Mouse (Mus musculus): ENCODE measurements around the gene Fgfr2.

The Fgfr2 gene

GRCm38 (mm10) chr7:130787537-130787936 is 2335.6 kb downstream of the Fgfr2 start:
- DNase-seq (ENCODE audit: low read depth in 1 of 2, low spot score in 2 of 2), result no peak

DNA sequence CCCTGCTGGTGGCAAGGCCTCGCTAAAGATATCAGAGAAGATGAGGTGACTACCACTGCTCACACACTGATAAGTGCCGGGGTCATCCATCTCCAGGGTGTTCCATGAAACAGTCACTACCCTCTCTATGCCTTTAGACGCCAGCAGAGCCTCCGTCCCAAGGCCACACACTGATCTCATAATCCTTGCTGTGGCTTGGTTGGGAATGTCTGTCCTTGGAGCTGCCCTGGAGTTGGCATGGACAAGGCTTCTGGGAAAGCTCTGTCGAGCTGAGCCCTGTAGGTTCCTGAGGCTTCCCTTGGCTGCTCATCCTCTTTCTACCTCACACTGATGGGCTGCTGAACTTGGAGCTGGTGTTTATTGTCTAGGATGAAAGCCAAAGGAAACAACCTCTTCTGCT is 2336.4 kb downstream of the Fgfr2 start:
- DNase-seq (ENCODE audit: low read depth in 1 of 2, low spot score in 2 of 2), result no peak

GRCm38 (mm10) chr7:130785923-130786575 is 2337.1 kb downstream of the Fgfr2 start:
- no peak for DNase-seq (ENCODE audit: low read depth in 1 of 2, low spot score in 2 of 2)

GRCm38 (mm10) chr7:130782501-130783050 is 2340.6 kb downstream of the Fgfr2 start:
- DNase-seq (ENCODE audit: low read depth in 1 of 2, low spot score in 2 of 2), result no peak

DNA sequence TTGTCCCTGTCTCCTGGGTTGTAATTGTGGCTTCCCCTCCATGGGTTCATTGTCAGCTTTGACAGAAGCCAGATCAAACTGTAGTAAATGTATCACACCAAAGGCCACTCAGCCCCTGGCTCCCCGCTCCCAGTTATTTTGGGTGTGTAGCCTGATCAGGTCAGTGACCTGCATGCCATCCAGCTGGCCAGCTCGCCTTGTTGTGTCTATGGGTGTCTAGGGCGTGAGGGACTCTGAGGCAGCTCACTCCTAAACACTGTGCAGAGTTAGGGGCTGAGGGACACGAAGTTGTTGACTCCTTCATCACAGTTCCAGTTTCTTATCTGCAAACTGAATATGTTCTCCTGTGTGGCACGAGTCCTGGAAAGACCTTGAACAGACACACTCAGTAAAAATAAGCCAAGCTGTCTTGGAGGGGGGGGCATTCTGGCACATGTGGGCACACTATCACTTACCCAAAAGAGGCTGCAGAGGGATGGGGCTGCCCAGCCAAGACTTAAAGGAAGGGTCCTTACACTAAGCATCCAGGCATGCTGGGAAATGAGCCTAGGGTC is 2342.2 kb downstream of the Fgfr2 start:
- DNase-seq (ENCODE audit: low read depth in 1 of 2, low spot score in 2 of 2), result no peak

DNA sequence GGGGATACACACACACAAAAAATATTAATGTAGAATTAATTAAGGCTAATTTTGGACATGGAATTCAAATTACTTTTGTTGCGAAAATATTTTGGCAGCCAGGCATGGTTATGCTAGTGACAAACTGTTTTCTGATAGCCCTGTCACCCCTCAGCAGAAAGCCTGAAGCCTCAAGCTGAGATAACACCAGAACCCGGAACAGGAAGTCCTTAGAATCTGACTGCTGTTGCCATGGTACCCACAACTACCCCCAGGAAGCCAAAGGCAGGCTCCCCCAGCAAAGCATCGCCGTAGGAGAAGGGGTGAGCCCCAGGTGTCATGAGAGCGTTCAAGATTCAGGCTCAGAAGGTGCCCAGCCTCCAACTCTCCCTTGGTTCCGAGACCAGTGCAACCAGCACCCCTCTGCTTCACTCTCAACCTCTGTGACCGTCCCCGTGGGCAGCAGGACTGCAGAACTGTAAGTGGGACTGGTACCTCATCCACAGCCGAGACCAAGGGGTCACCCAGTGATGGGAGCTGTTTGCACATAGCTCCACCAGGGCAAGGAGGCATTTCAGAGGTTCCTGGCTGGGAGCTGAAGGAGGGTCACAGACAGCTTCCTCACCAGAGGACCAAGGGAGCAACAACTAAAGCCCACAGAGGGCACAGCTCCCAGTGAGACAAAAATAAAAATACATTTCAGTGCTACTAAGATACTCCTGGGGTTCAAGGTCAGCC is 2349.1 kb downstream of the Fgfr2 start, which contains the start of gene Btbd16:
TSS of gene Btbd16 (plus strand) at position 156 of the 717 bp plus-strand sequence.
- DNase-seq (ENCODE audit: low read depth in 1 of 2, low spot score in 2 of 2), result no peak

DNA sequence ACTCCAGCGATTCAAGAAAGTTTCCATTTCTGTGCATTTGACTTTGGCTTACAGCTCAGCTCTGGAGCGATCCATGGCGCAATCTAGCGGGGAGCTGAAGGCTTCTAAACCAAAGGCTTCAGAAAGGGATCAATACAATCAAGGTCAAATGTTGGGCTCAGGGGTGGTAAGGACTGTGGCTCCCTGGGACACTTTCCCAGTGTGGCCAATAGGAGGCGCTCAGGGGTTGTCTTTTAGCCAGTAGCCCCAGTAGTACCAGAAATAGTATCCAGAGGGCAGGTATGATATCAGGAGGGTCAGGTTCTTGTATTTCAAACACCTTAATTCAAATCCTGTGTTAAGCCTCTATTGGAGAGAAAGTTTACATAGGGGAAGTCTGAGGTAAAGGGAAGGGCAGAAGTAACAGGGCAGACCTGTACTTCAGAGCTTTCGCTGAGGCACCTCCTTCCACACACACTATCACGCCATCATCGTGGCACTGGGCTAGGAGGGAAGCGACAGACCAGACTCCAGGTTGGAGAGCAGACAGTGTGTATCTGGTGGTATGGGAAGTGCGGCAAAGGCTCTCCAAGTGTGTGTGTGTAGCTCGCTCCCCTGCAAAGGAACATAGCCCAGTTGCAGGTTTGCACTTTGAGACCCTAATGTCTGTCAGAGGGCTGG is 2349.8 kb downstream of the Fgfr2 start:
- peak in 1 of 2 experiments; percentile 29 for DNase-seq (ENCODE audit: low read depth in 1 of 2, low spot score in 2 of 2)

- DNase-seq (ENCODE audit: low read depth in 1 of 2, low spot score in 2 of 2), result peak; percentile 38 to 63
Measured at GRCm38 (mm10) chr7:130770707-130771106, 2352.4 kb downstream of the Fgfr2 start.

- no peak for DNase-seq (ENCODE audit: low read depth in 1 of 2, low spot score in 2 of 2)
Measured at GRCm38 (mm10) chr7:130768151-130768550, 2355.0 kb downstream of the Fgfr2 start.

DNA sequence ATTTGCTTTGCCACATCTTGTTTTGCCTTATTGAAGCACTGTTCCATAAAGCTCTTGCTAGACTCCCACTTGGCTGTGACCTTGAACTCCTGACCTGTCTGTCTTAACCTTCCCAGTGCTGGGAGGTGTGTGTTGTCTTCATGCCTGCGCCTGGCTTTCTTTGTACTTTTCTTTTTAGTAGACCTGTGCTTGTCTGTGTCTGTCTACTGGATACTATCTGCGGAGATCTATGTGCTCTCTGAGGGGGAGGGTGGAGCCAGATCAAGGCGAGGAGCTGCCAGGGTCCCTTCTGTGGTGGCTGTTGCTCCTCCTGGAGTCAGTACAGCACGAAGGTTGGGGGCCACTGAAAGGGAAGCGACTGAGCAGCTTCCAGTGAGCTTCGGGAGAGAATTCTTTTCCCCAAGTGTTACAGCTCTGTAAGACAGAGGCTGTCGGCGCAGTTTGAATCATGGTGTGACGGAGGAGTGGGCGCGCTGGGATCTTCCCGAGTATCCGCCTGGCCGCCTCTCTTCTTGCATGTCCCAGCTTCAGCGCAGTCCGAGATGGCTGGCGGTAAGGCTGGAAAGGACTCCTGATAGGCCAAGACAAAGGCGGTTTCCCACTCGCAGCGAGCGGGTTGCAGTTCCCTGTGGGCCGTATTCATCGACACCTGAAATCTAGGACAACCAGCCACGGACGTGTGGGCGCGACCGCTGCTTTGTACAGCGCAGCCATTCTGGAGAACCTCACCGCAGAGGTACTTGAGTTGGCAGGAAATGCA is 2356.6 kb downstream of the Fgfr2 start:
- no peak for DNase-seq (ENCODE audit: low read depth in 1 of 2, low spot score in 2 of 2)

GRCm38 (mm10) chr7:130764160-130764559 is 2359.0 kb downstream of the Fgfr2 start:
- no peak for DNase-seq (ENCODE audit: low read depth in 1 of 2, low spot score in 2 of 2)

GRCm38 (mm10) chr7:130762071-130762897 is 2360.9 kb downstream of the Fgfr2 start:
- peak in 1 of 2 experiments; percentile 20 for DNase-seq (ENCODE audit: low read depth in 1 of 2, low spot score in 2 of 2)

- no peak for DNase-seq (ENCODE audit: low read depth in 1 of 2, low spot score in 2 of 2)
Measured at GRCm38 (mm10) chr7:130757326-130757865, 2365.8 kb downstream of the Fgfr2 start.

GRCm38 (mm10) chr7:130756343-130756835 is 2366.8 kb downstream of the Fgfr2 start:
- no peak for DNase-seq (ENCODE audit: low read depth in 1 of 2, low spot score in 2 of 2)

DNA sequence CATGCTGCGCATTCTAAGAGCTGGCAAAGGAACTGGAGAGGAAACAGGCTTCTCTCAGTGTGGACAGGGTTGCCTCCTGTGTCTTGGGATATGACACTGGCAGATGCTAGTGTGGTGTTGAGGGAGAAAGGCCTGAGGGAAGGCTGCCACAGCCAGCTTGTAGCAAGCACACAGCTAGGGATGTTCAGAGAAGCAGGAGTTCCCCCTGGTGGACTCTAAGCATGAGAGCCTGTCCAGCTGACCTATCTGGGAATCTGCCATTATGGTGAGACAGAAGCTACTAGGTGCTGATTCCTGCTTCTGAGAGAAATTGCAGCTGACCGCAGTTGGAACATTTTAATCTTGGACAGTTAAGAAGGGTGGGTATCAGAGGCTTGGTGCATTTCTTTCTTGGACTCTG is 2368.4 kb downstream of the Fgfr2 start:
- no peak for DNase-seq (ENCODE audit: low read depth in 1 of 2, low spot score in 2 of 2)

- DNase-seq (ENCODE audit: low read depth in 1 of 2, low spot score in 2 of 2), result no peak
Measured at GRCm38 (mm10) chr7:130751678-130752077, 2371.5 kb downstream of the Fgfr2 start.

- no peak for DNase-seq (ENCODE audit: low read depth in 1 of 2, low spot score in 2 of 2)
Measured at GRCm38 (mm10) chr7:130750752-130751490, 2372.2 kb downstream of the Fgfr2 start.

DNA sequence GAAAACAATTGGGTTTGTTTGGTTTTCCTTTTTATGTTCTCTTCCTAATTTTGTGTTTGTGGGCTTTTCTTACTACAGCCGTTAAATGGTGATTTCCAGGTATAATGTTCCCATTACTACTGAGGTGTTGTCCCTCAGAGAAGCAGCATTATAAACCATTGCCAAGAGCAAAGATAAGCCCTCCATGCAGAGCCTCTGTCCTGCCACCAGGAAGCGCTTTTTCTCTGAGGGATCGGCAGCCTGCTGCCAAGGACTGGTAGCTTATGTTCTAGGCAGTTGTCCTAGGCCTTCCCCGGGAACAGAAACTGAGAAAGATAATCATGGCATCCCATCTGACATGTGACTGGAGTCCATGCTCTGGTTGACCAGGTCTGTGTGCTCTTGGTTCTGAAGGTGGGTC is 2374.0 kb downstream of the Fgfr2 start:
- DNase-seq (ENCODE audit: low read depth in 1 of 2, low spot score in 2 of 2), result no peak

All from monocyte, adult 2 months (primary cell).